Mouse (Mus musculus): ENCODE data around the gene Gjb2. TPM values are rescaled to one million over a fixed set of nuclear protein-coding genes. Genes with fewer than 3 reads are reported as not detected.

The Gjb2 gene
- polyA plus RNA-seq, 1 experiment from 2014 or later, result 8.0 TPM

GRCm38 (mm10) chr14:57107091-57107490 lies 2.6 kb upstream of the Gjb2 start:
- no peak overlapping the region for H3K4me3 ChIP-seq (replicated peaks; ENCODE audit: low read length)
- no peak overlapping the region for H3K4me2 ChIP-seq (ENCODE audit: low read length)
- ATAC-seq, result no peak
- 81% methylated on average over 8 of the region's 8 CpGs for WGBS
- no peak overlapping the region for H3K9ac ChIP-seq (replicated peaks; ENCODE audit: low read depth, low read length)
- H3K27me3 ChIP-seq (replicated peaks; ENCODE audit: control insufficient read depth, insufficient read depth, low read length), result peaks cover 51% of the 10 kb centered on the region
- no peaks in the 10 kb centered on the region for H3K36me3 ChIP-seq (ENCODE audit: control insufficient read depth, insufficient read depth)
- no peaks in the 10 kb centered on the region for H3K9me3 ChIP-seq (ENCODE audit: control insufficient read depth, low read length)
- H3K27ac ChIP-seq (ENCODE audit: low read length), result no peak overlapping the region
- peaks cover 18% of the 10 kb centered on the region for H3K4me1 ChIP-seq (replicated peaks; ENCODE audit: control insufficient read depth, insufficient read depth, low read length)

- Histone ChIP-seq H3K4me1 (replicated peaks; ENCODE audit: control insufficient read depth, insufficient read depth, low read length) (peaks cover 18% of the 10 kb centered on the region), H3K27ac (ENCODE audit: low read length) (no peak overlapping the region), H3K36me3 (ENCODE audit: control insufficient read depth, insufficient read depth) (no peaks in the 10 kb centered on the region), H3K9me3 (ENCODE audit: control insufficient read depth, low read length) (no peaks in the 10 kb centered on the region), H3K4me2 (ENCODE audit: low read length) (no peak overlapping the region), H3K4me3 (replicated peaks; ENCODE audit: low read length) (no peak overlapping the region), H3K27me3 (replicated peaks; ENCODE audit: control insufficient read depth, insufficient read depth, low read length) (peaks cover 55% of the 10 kb centered on the region), H3K9ac (replicated peaks; ENCODE audit: low read depth, low read length) (no peak overlapping the region)
- 41% methylated on average over 11 of the region's 11 CpGs for WGBS
- no peak for ATAC-seq
Observed at GRCm38 (mm10) chr14:57105721-57106120, 1.2 kb upstream of the Gjb2 start.

GRCm38 (mm10) chr14:57105111-57105510 lies 609 bp upstream of the Gjb2 start:
- Histone ChIP-seq H3K4me1 (replicated peaks; ENCODE audit: control insufficient read depth, insufficient read depth, low read length) (peaks cover 18% of the 10 kb centered on the region), H3K27me3 (replicated peaks; ENCODE audit: control insufficient read depth, insufficient read depth, low read length) (peaks cover 55% of the 10 kb centered on the region), H3K9ac (replicated peaks; ENCODE audit: low read depth, low read length) (no peak overlapping the region), H3K36me3 (ENCODE audit: control insufficient read depth, insufficient read depth) (no peaks in the 10 kb centered on the region), H3K4me3 (replicated peaks; ENCODE audit: low read length) (no peak overlapping the region; the same call in 1 of the 2 replicates), H3K27ac (ENCODE audit: low read length) (no peak overlapping the region), H3K4me2 (ENCODE audit: low read length) (peak overlapping the region; percentile 100; the same call in 1 of the 2 replicates), H3K9me3 (ENCODE audit: control insufficient read depth, low read length) (no peaks in the 10 kb centered on the region)
- no peak for ATAC-seq
- 12% methylated on average over 14 of the region's 14 CpGs for WGBS

- H3K27ac ChIP-seq (ENCODE audit: low read length), result no peak overlapping the region
- H3K9ac ChIP-seq (replicated peaks; ENCODE audit: low read depth, low read length), result peak overlapping the region; percentile 52
- 1% methylated on average over 22 of the region's 22 CpGs for WGBS
- peak overlapping the region; percentile 100 for H3K4me2 ChIP-seq (ENCODE audit: low read length)
- H3K4me3 ChIP-seq (replicated peaks; ENCODE audit: low read length), result peak overlapping the region; percentile 58
- no peaks in the 10 kb centered on the region for H3K9me3 ChIP-seq (ENCODE audit: control insufficient read depth, low read length)
- H3K36me3 ChIP-seq (ENCODE audit: control insufficient read depth, insufficient read depth), result no peaks in the 10 kb centered on the region
- 0 out of 2 replicates have a peak, but pooled peaks have one; percentile 5 for ATAC-seq
- peaks cover 55% of the 10 kb centered on the region for H3K27me3 ChIP-seq (replicated peaks; ENCODE audit: control insufficient read depth, insufficient read depth, low read length)
- peaks cover 18% of the 10 kb centered on the region for H3K4me1 ChIP-seq (replicated peaks; ENCODE audit: control insufficient read depth, insufficient read depth, low read length)
Observed at GRCm38 (mm10) chr14:57103711-57104105, 794 bp downstream of the Gjb2 start.

GRCm38 (mm10) chr14:57103121-57103520 lies 1.4 kb downstream of the Gjb2 start:
- Histone ChIP-seq H3K4me1 (replicated peaks; ENCODE audit: control insufficient read depth, insufficient read depth, low read length) (peaks cover 18% of the 10 kb centered on the region), H3K4me3 (replicated peaks; ENCODE audit: low read length) (no peak overlapping the region), H3K9me3 (ENCODE audit: control insufficient read depth, low read length) (no peaks in the 10 kb centered on the region), H3K9ac (replicated peaks; ENCODE audit: low read depth, low read length) (no peak overlapping the region), H3K27ac (ENCODE audit: low read length) (no peak overlapping the region), H3K27me3 (replicated peaks; ENCODE audit: control insufficient read depth, insufficient read depth, low read length) (peaks cover 55% of the 10 kb centered on the region), H3K36me3 (ENCODE audit: control insufficient read depth, insufficient read depth) (no peaks in the 10 kb centered on the region), H3K4me2 (ENCODE audit: low read length) (no peak overlapping the region)
- ATAC-seq, result no peak
- WGBS, result 64% methylated on average over 6 of the region's 6 CpGs

- Histone ChIP-seq H3K9ac (replicated peaks; ENCODE audit: low read depth, low read length) (no peak overlapping the region), H3K27ac (ENCODE audit: low read length) (no peak overlapping the region), H3K4me3 (replicated peaks; ENCODE audit: low read length) (no peak overlapping the region), H3K27me3 (replicated peaks; ENCODE audit: control insufficient read depth, insufficient read depth, low read length) (peaks cover 46% of the 10 kb centered on the region), H3K4me1 (replicated peaks; ENCODE audit: control insufficient read depth, insufficient read depth, low read length) (peaks cover 18% of the 10 kb centered on the region), H3K36me3 (ENCODE audit: control insufficient read depth, insufficient read depth) (no peaks in the 10 kb centered on the region), H3K4me2 (ENCODE audit: low read length) (no peak overlapping the region), H3K9me3 (ENCODE audit: control insufficient read depth, low read length) (no peaks in the 10 kb centered on the region)
- 89% methylated on average over 7 of the region's 7 CpGs for WGBS
- no peak for ATAC-seq
Observed at GRCm38 (mm10) chr14:57101623-57102022, 2.9 kb downstream of the Gjb2 start.

GRCm38 (mm10) chr14:57095855-57096254 lies 8.6 kb downstream of the Gjb2 start:
- Histone ChIP-seq H3K9ac (replicated peaks; ENCODE audit: low read depth, low read length) (no peak overlapping the region), H3K4me2 (ENCODE audit: low read length) (no peak overlapping the region), H3K9me3 (ENCODE audit: control insufficient read depth, low read length) (no peaks in the 10 kb centered on the region), H3K4me1 (replicated peaks; ENCODE audit: control insufficient read depth, insufficient read depth, low read length) (no peaks in the 10 kb centered on the region), H3K27me3 (replicated peaks; ENCODE audit: control insufficient read depth, insufficient read depth, low read length) (no peaks in the 10 kb centered on the region), H3K27ac (ENCODE audit: low read length) (no peak overlapping the region), H3K36me3 (ENCODE audit: control insufficient read depth, insufficient read depth) (no peaks in the 10 kb centered on the region), H3K4me3 (replicated peaks; ENCODE audit: low read length) (no peak overlapping the region)
- no peak for ATAC-seq
- 85% methylated on average over 4 of the region's 4 CpGs for WGBS

GRCm38 (mm10) chr14:57093029-57093428 lies 11.5 kb downstream of the Gjb2 start:
- no peaks in the 10 kb centered on the region for H3K9me3 ChIP-seq (ENCODE audit: control insufficient read depth, low read length)
- no peak overlapping the region for H3K27ac ChIP-seq (ENCODE audit: low read length)
- no peaks in the 10 kb centered on the region for H3K4me1 ChIP-seq (replicated peaks; ENCODE audit: control insufficient read depth, insufficient read depth, low read length)
- H3K27me3 ChIP-seq (replicated peaks; ENCODE audit: control insufficient read depth, insufficient read depth, low read length), result no peaks in the 10 kb centered on the region
- WGBS, result 12% methylated on average over 7 of the region's 8 CpGs
- no peak overlapping the region for H3K9ac ChIP-seq (replicated peaks; ENCODE audit: low read depth, low read length)
- no peak overlapping the region for H3K4me3 ChIP-seq (replicated peaks; ENCODE audit: low read length)
- H3K36me3 ChIP-seq (ENCODE audit: control insufficient read depth, insufficient read depth), result no peaks in the 10 kb centered on the region
- no peak for ATAC-seq
- no peak overlapping the region for H3K4me2 ChIP-seq (ENCODE audit: low read length)

GRCm38 (mm10) chr14:57090001-57090400 lies 14.5 kb downstream of the Gjb2 start:
- WGBS, result 61% methylated on average over 2 of the region's 2 CpGs
- Histone ChIP-seq H3K36me3 (ENCODE audit: control insufficient read depth, insufficient read depth) (no peaks in the 10 kb centered on the region), H3K4me1 (replicated peaks; ENCODE audit: control insufficient read depth, insufficient read depth, low read length) (no peaks in the 10 kb centered on the region), H3K27me3 (replicated peaks; ENCODE audit: control insufficient read depth, insufficient read depth, low read length) (no peaks in the 10 kb centered on the region), H3K27ac (ENCODE audit: low read length) (no peak overlapping the region), H3K9ac (replicated peaks; ENCODE audit: low read depth, low read length) (no peak overlapping the region), H3K4me2 (ENCODE audit: low read length) (no peak overlapping the region), H3K4me3 (replicated peaks; ENCODE audit: low read length) (no peak overlapping the region), H3K9me3 (ENCODE audit: control insufficient read depth, low read length) (no peaks in the 10 kb centered on the region)
- no peak for ATAC-seq

- no peak for ATAC-seq
- H3K4me2 ChIP-seq (ENCODE audit: low read length), result no peak overlapping the region
- no peaks in the 10 kb centered on the region for H3K36me3 ChIP-seq (ENCODE audit: control insufficient read depth, insufficient read depth)
- no peak overlapping the region for H3K27ac ChIP-seq (ENCODE audit: low read length)
- 85% methylated on average over 7 of the region's 7 CpGs for WGBS
- H3K9me3 ChIP-seq (ENCODE audit: control insufficient read depth, low read length), result no peaks in the 10 kb centered on the region
- no peaks in the 10 kb centered on the region for H3K4me1 ChIP-seq (replicated peaks; ENCODE audit: control insufficient read depth, insufficient read depth, low read length)
- no peak overlapping the region for H3K4me3 ChIP-seq (replicated peaks; ENCODE audit: low read length)
- no peaks in the 10 kb centered on the region for H3K27me3 ChIP-seq (replicated peaks; ENCODE audit: control insufficient read depth, insufficient read depth, low read length)
- H3K9ac ChIP-seq (replicated peaks; ENCODE audit: low read depth, low read length), result no peak overlapping the region
Observed at GRCm38 (mm10) chr14:57089107-57089506, 15.4 kb downstream of the Gjb2 start.
